Mouse (Mus musculus): ENCODE measurements around the gene Msh2.
A peak's percentile ranks its signal among the peaks of the same experiment; 100 is the strongest.
"Not testable (repeated sequence)": the region's sequence is repeated elsewhere in the genome, so short reads cannot be mapped to it uniquely, and the experiment has no call there.

Msh2 gene

DNA sequence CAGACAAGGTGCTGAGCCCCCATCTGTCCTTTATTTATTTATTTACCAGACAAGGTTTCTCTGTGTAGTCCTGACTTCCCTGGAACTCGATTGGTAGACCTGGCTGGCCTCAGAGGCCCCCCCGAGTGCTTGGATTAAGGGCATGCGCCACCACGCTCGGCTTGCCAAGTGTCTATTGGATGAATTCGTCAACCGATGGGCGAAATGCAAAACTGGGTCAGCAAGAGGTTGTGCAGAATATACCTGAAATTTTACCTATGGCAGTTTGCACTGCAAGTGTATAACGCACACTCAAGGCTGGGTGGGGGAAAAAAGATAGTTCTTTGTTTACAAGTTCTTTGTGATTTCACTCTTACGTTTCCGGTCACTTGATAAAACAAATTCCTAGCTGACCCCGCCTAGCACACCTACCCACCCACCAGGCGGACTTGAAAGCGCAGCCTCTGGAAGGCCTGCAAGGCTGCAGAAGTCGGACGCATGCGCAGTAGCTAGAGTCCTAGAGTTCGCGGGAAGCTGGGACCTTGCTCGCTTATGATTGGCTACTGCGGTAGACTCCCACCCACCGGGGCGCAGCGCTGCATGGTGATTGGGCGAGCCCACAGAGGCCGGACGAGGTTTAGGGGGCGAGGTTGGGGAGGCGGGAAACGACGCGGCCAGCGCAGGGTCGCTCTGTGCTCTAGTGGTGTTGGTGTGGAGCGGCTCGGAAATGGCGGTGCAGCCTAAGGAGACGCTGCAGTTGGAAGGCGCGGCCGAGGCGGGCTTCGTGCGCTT is at the start of gene Msh2:
TSS of gene Msh2 (plus strand) at position 441 of the 771 bp plus-strand sequence.
- DNase-seq: peak; percentile 98

DNA sequence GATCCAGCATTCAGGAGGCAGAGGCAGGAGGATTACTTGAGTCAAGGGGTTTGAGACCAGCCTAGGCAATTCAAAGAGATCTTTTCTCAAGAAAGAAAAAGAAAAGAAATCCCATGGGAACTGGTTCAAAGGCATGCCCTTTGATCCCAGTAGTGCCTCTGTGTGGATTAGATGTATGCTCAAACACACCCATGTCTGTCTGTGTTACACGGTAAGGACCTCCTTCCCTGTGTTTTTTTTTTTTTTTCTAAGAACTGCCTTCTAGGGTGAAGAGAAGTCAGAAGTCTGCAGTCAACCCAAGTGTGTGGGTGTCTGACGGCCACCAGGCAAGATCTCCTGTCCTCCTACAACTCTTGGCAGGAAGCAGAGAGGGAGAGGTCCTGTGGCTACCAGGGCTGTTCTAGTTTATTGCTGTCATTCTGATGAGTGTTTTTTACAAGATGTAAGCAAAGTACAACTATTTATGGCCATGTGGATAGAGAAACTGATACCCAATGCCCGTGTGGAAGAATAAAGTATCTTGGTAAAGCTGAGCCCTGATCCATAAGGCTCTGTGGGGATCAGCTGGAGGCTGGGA is 46.5 kb upstream of the Msh2 start:
- DNase-seq: no peak

DNA sequence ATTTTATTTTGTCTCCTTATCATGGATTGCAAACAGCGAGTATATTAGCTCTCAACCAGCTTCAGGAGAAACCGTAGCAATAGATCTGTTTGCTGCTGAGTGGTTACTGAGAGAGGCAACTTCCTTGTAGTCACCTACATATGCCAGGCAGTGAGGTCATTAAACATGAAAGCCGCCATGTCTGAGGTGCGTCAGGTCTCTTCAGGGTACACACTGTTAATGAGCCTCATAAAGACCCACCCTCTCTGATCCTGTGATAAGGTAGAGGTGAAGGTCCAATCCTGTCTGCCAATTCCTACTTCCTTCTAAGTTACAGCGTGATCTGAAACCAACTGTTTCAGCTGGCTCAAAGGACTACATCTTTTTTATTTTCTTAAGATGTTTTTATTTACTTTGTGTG is 44.0 kb upstream of the Msh2 start:
- no peak for DNase-seq

DNA sequence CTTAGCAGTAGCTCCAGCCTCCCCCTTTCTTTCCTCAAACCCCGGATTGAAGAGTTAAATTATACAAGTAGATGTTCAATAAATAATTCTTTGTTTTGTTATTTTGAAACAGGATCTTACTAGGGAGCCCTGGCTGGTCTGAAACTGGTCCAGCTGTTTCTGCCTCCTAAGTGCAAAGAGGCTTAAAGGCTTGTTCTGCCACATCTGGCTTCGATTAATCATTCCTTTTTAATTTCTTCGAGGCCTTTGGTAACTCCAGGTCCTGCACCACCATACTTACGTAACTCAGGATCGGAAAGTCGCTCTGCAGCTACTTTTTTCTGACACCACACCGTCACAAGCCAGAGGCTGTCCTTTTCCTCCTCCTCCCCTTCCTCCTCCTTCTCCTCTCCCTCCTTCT is 43.4 kb upstream of the Msh2 start:
- no peak for DNase-seq

DNA sequence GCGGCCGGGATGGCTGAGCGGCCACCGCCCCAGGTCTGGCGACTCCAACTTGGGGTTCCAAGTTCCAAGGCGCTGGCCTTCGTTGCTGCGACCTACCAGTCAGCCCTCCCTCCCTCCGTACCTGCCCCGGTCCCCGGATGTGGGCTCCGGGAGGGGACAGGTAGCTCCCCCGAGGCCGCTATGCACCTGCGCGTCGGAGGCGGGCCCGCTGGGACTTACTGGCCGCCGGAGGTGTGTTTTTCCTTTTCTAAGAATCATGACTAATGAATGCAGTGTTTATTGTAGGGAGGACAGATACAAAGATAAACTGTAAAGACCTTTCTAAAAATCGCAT is 35.1 kb upstream of the Msh2 start:
- DNase-seq: peak; percentile 73

DNA sequence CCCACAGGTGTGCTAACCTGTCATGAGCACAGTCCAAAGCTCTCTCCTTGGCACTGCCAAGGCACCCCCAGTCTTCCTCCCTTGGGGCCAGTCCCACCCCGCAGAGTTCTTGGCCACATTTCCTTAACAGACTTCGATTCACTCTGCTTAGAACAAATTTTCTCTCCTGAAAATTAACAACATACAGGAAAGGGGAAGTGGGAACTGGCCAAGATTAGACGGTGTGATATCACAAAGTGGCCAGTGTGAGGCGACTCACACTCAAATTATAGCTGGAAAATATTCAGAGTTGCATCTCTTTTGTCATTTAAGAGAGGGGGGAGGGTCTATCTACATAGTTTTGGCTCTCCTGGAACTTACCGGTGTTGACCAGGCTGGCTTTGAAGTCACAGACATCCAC is 32.9 kb upstream of the Msh2 start:
- no peak for DNase-seq

DNA sequence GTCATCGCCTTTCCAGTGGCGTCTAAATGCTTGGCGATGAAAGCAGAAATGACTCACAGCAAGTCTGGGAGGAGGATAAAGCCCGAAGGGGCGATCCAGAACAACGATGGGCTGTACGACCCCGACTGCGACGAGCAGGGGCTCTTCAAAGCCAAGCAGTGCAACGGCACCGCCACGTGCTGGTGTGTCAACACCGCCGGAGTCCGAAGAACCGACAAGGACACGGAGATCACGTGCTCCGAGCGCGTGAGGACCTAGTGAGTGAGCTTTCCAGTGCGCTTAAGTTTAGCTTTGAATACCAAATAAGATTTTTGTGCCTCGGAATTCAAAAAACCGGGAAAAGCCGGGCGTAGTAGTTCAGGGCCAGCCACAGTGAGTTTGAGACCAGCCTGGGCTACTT is 31.9 kb upstream of the Msh2 start:
- DNase-seq: no peak

DNA sequence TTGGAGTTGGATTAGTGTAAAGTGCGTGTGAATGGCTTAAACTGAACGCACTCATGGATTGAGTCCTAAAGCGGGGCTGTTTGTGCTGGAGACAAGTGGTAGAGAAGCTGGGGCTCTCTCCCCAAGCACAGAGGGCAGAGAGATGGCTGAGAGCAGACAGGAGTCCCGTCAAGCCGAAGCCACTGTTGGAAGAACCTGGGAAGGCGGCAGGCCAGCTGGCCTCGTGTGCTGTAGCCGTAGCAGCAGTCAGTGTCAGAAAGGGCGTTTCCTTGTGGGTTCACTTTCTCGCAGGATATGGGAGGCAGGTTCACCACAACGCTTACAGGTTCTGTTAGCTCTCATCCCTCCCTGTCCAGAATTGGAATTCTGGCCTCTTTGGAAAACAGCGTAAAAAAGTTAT is 31.1 kb upstream of the Msh2 start:
- no peak for DNase-seq

DNA sequence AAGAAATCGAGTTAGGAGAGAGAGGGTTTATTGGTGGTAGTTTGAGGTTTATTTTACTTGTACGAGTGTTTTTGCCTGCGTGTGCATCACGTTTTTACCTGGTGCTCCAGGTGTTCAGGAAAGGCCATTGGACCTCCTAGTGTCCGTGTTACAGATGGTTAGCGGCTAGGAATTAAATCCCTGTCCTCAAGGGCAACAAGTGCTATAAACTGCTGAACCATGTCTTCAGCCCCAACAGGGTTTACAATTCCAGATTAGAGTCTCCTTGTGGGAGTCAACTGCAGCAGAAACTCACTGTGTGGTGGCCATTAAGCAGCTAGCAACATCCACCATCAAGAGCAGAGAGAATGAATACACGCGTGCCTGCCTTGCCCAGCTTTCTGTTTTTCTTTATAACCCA is 29.4 kb upstream of the Msh2 start:
- peak; percentile 57 for DNase-seq

DNA sequence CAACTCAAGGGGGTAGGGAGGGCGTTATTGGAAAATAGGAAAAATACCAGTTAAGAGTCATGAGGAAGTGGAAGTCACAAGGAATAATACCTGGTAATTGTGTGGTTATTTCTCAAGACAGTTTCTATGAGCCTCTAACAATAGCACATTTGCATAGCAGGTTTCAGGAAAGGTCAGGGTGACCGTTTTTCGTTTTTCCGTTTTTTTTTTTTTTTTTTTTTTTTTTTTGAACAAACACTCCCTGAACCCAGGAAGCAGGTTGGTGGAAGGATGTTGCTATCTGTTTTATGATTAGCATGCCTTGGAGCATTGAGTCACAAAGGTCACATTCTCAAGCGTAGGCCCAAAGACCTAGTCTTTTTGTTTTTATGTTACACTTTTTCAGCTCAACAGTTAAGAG is 16.5 kb upstream of the Msh2 start:
- not testable (repeated sequence) for DNase-seq

DNA sequence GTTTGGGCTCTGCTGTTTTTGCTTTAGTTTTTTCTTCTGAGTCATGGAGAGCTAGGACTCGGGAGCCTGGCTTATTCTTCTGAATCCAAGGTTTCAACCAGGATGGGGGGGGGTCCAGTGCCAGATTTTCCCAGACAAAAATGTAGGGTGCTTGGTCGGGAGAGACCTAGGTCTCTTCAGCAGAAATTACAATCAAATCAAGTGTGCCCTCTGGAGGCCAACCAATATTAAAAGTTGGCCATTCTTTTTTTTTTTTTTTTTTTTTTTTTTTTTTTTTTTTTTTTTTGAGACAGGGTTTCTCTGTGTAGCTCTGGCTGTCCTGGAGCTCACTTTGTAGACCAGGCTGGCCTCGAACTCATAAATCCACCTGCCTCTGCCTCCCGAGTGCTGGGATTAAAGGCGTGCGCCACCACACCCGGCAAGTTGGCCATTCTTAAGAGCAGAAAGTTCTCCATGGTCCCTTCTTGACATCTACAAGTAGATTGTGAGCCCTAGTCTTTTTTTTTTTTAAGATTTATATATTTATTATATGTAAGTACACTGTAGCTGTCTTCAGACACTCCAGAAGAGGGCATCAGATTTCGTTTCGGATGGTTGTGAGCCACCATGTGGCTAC is 10.1 kb upstream of the Msh2 start:
- DNase-seq: not testable (repeated sequence)

DNA sequence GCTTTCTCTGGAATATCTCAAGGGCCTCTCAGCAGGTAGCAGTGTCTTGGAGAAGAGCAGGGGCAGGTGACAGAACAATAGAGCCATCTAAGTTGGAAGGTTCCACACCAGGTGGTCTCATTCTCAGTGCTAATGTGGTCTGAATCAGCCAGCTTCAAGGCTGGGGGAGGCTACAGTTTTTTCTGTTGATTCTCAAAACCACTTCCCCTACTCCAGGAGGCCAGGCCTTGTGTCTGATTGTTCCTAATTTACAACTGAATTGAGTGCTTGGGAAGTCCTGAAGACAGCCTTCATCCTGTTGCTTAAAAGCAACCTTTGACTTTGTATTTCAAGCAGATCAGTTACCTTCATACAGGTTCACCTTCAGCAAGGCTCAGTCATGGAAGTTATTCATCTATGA is 7.9 kb upstream of the Msh2 start:
- DNase-seq: no peak

DNA sequence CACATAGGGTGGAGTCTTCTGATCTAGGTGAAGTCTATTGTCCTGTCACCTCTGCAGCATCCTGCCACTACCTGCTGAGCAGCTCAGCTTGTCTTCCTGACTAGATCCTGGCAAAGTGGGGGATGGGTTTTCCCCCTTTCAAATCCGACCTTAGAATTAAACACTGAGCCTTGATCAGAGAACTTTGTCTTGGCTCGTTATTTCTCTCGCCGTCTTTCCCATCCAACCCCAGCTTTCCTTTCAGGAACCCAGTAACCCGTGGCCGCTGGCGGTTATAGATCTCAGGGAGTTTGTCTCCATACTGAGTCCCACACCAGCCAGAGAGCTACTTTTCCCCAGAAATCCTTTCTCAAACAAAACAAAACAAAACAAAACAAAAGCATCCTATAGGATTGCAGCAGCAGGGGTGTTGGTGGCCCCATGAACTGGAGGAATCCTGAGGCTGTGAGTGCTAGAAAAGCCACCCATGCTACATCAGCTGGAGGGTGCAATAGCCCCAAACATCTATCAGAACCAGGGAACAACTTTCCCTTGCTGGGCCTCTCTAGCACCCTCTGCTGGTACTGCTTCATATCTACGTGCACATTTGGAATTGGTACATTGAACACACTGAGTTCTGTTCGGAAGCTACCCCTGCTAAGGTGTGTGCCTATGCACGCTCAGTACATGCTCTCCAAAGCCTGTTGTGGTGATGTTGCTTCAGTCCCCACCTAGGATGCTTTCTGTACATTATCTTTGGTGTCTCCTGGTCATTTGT is 6.9 kb upstream of the Msh2 start:
- peak; percentile 35 for DNase-seq

DNA sequence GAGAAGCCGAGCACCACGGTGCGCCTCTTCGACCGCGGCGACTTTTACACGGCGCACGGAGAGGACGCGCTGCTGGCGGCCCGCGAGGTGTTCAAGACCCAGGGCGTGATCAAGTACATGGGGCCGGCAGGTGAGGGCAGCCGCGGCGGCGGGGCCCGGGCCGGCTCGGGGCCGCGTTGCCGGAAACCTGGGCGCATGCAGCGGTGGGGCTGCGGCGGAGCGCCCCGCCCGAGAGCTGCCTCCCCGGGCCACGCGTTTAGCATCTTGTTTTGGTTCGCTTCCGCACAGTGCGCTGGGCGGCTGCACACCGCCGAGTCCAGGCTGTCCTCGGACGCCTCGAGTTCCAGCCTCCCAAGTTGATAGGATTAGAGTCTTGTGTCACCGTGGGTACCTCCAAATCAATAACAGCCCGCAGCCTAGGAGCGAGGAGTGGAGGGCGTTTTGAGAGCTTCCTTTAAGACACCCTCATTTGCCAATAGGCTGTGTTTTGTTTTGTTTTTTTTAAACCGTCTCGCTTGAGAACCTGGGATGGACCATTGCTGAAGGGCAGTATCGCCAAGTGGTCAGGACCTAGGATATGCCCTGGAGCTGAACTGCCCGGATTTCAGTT is 652 bp downstream of the Msh2 start:
- DNase-seq: no peak

DNA sequence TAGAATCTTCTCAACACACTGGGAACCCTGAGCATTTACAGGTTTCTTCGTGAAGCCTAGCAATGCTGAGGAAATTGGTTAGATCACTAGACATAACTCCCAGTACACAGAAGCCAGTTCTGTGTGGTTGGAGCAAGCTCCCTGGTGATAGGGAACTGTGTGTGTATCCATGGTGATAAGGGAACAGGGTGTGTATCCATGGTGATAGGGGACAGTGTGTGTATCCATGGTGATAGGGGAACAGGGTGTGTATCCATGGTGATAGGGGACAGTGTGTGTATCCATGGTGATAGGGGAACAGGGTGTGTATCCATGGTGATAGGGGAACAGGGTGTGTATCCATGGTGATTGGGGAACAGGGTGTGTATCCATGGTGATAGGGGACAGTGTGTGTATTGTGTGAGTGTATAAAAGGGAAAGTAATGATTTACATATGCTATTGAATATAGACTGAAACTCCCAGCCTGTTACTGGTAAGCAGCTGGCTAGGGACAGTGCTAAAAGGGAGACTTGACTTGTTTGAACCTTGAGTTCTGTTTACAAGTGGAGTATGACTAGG is 4.9 kb downstream of the Msh2 start:
- DNase-seq: not testable (repeated sequence)

DNA sequence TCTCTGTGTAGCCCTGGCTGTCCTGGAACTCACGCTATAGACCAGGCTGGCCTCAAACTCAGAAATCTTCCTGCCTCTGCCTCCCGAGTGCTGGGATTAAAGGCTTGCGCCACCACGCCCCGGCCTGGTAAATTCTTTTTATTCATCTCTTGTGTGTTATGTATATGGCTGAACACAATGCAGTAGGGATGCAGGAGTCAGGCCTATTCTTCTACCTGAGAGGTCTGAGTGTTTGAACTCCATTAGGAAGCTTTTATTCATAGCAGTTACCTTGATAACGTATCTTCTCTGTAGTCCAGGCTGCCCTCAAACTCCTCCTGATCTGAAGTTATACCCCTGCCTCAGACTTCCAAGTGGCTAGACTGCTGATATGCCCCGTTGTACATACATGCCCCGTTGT is 5.5 kb downstream of the Msh2 start:
- DNase-seq: no peak

DNA sequence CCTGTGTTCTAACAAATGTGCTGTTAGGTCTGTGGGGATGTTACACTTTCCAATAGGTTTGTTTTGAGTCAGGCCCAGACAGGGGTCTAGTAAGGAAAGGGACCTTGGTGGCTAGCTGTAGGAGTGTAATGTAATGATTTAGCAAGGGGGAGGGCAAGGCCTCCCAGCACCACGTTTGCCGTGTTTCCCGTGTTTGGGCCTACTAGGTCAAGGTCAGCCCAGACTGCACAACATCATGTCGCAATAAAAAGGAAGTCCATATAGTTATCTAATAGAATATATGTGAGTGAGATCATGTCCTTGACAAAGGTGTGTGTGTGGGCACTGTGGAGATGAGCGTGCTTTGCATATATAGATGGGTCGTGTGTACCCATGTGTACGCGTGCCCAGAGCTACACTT is 17.1 kb downstream of the Msh2 start:
- DNase-seq: no peak

DNA sequence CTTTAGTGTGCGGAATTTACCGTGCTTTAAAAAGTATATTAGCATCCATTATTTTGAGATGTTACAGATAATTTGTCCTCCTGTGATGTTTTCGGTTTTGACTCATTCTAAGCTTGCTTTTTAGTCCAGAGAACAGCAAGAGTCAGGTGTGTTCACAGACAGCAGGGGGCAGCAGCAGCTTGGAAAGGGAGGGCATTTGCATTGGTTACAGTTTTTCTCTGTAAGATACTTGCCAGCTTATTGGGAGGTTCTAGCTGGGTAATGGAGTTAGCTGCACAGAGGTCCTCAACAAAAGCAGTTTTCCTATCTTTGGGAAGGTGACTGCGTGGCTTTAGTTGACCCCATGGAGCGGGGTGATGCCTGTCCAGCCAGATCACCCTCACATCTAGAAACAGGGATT is 19.8 kb downstream of the Msh2 start:
- no peak for DNase-seq

DNA sequence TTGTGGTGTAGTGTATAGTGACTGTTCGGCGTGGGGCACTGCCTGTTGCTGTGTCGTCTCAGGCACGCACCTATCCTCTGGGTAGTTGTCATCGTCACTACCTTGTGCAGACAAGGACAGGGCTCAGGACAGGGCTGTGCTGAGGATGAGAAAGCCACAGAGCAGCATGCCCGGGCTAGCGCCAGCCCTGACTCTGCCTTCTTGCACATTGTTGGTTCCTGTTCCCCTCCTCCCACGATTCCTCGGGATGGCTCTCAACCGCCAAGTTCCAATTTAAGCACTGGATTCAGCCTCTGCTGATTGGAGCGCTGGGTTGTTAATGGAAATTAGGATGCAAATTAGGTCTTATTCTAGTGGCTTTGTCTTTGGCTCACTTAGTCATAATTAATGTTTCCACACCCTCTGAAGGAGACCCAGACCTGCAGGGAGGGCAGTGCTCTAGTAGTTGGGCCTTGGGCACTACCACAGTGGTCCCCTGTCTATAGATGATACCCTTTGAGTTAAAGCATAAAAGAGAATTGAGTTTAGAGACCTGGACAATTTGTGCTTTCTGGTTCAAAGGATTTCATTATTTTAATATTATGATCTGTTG is 23.8 kb downstream of the Msh2 start:
- no peak for DNase-seq

DNA sequence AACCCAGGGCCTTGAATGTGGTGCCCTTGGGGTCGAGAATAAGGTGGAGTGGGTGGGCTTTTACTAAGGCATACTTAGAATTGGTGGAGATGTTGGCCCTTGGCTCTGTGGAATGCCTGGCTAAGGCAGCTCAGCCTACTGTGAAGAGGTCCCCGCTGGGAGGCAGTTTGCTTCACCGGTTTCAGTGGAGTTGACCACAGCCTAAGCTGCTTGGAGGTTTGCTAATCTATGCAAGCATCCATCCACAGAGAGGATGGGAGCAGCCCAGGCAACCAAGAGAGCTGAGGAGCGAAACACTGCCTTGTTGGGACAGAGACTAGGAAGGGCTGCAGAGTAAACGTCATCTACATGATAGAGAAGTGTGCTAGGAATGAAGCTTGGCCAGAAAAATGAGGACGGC is 24.7 kb downstream of the Msh2 start:
- DNase-seq: no peak

DNA sequence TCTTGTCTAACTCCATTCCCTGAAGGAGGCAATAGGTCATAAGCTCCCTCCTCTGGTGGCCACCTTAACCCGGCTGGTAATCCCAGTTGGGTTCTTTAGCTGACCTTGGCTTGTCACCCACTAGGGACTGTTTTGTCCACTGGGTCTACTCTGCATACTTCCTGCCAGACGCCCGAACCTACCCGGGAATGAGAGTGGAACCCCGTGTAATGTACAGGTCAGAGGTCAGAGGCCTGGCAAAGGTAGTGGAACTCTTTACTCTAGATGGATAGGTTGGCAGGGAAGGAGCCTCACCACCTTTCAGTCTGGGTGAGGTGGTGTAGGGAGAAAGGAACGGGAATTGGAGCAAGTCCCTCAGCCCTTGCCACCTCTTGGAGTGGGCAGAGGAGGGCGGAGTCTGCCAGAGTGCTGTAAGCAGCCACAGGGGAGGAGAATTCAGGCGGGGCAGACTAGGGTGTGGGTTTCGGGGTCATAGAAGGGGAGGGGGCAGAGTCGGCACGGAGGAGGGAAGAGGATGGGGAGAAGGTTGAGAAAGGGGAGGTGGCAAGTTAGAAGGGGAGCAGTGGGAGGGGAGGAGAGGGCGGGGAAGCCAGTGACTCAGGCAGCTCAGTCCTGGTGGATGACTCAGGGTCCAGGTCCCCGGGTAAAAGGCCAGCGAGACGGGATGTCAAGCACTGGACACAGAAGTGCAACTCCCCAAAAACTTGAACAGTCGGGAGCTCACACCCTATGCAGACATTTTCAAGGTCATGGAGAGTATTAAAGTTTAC is 27.1 kb downstream of the Msh2 start:
- no peak for DNase-seq

DNA sequence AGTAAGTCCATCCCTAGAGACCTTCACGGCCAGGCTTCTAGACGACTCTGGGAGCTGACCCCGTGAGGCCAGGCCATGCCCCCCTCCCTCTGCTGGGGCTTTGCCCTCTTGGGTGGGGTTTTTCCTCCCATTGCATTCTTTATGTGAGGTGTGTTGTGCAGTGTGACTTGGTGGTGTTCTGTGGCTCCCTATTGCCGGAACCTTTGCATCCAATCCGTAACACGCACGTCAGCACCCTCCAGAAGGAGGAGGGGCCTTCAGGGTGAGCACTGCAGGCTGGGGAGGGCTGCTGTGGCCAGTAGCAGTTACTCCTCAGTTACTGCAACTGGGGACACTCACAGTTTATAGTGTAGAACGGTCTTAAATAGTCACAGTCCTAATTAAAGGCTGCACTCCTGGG is 28.0 kb downstream of the Msh2 start:
- no peak for DNase-seq

Measured in kidney, adult 11 months (tissue).